In the genomic region with DNA sequence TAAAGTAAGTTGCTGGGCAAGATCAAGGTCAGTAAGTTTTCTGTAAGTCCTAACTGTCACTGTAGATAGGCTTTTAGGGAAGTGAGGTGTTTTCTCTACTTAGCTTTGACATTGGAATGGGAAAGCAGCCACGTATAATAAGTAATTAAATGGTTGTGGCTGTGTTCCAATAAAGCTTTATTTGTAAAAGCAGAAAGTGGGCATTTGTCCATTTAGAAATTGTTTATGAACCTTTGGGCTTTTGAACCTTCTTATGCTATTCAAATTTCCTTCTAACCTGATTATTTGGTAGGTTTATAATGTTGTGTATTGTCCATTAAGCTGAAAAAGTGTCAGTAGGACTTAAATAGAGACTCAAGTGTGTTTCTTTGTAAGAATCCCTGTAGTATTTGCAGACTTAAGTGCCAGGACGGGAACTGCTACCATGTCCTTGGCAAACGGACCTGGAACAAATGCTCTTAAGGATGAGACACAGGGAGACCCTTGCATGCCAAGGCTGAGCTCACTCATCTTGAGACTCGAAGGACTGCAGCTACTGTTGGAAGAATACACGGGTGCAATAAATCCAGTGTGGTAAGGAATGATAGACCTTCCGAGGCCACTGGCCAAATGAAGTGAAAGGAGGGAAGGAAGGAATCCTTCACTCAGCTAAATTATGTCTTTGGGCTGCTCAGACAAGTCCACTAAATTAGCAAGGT, we compare ENCODE assay signal across 29 mouse cellular contexts.
A peak's percentile ranks its signal among the peaks of the same experiment; 100 is the strongest.
DNase-seq lines count a peak whose midpoint lies in the region; ATAC-seq and TF ChIP-seq lines count a peak whose summit lies in the region.
"Had no signal": no experiment of that assay in that cellular context is flagged by ENCODE, and none has a peak within 500 bp of the region (broad histone marks: within the 10 kb centered on the region; RNA-seq: fewer than 3 reads in every experiment).

No protein-coding gene starts in this region.

- DNase-seq in adrenal gland, adult (ENCODE audit: inconsistent age in 2 of 2, low spot score in 1 of 2), result peak; percentile 26 to 64
- no peak for DNase-seq in adrenal gland, postnatal 4 days (ENCODE audit: low spot score in 2 of 2)
- DNase-seq in gastrocnemius, adult 2 months, result peak; percentile 41
- DNase-seq in gastrocnemius, postnatal 4 days (ENCODE audit: low spot score in 2 of 2), result no peak
- peak; percentile 41 for DNase-seq in gastrocnemius, postnatal 25 days
- no peak for DNase-seq in spleen, postnatal 36 days (ENCODE audit: low spot score in 2 of 2)
- DNase-seq: adrenal gland, postnatal 36 days; cerebellum, adult 11 months; cerebellum, adult 9-10 months; embryo, embryonic 11 days; kidney, adult 8-10 months; kidney, postnatal 4 days; liver, embryonic 13.5 days; lung, adult 18-20 months; right cerebral cortex, postnatal 4 days; thymus, postnatal 4 days had no signal

- H3K36me3 ChIP-seq in kidney, embryonic 14.5 days (ENCODE audit: control insufficient read depth, insufficient read depth, low read length), result no peaks in the 10 kb centered on the region
- H3K36me3 ChIP-seq in kidney, embryonic 15.5 days, result no peaks in the 10 kb centered on the region
- H3K36me3 ChIP-seq: embryonic facial prominence, embryonic 12.5 days; forebrain, embryonic 10.5 days; forebrain, embryonic 15.5 days; heart, embryonic 15.5 days; liver, embryonic 13.5 days; midbrain, embryonic 15.5 days had no signal

- WGBS in kidney, embryonic 14.5 days, result 69% methylated on average over 6 of the region's 6 CpGs
- 65% methylated on average over 6 of the region's 6 CpGs for WGBS in kidney, embryonic 15.5 days

- ATAC-seq in kidney, embryonic 14.5 days (ENCODE audit: low FRiP score, low TSS enrichment), result 0 out of 2 replicates have a peak, but pooled peaks have one; percentile 49
- ATAC-seq in kidney, embryonic 15.5 days (replicated peaks; ENCODE audit: low FRiP score), result no peak
- ATAC-seq: activated CD4-positive, CD25-positive, alpha-beta regulatory T cell, adult 4 months; forebrain, embryonic 15.5 days; hindbrain, embryonic 16.5 days; lung, postnatal 0 days; midbrain, embryonic 15.5 days had no signal

- no peak for TF ChIP-seq CTCF in gastrocnemius, adult 2 months (IDR thresholded peaks at IDR 0.05)

- H3K4me3 ChIP-seq in gastrocnemius, adult 2 months, result no peak overlapping the region
- H3K4me3 ChIP-seq in kidney, embryonic 14.5 days (ENCODE audit: low read length), result no peak overlapping the region
- H3K4me3 ChIP-seq in kidney, embryonic 15.5 days (replicated peaks), result no peak overlapping the region
- H3K4me3 ChIP-seq: embryonic facial prominence, embryonic 12.5 days; forebrain, embryonic 10.5 days; forebrain, embryonic 15.5 days; heart, embryonic 15.5 days; limb, embryonic 13.5 days; liver, embryonic 13.5 days; midbrain, embryonic 15.5 days had no signal

- intact Hi-C loops in gastrocnemius, adult 2 months (cut with DNase I), result no loop called here

- no peak overlapping the region for H3K4me2 ChIP-seq in kidney, embryonic 14.5 days (replicated peaks; ENCODE audit: low read depth, low read length)
- H3K4me2 ChIP-seq in kidney, embryonic 15.5 days, result no peak overlapping the region
- H3K4me2 ChIP-seq: embryonic facial prominence, embryonic 12.5 days; forebrain, embryonic 15.5 days; heart, embryonic 15.5 days; limb, embryonic 13.5 days; liver, embryonic 13.5 days; midbrain, embryonic 15.5 days had no signal

- no peaks in the 10 kb centered on the region for H3K9me3 ChIP-seq in kidney, embryonic 14.5 days (ENCODE audit: control insufficient read depth, low read length)
- no peaks in the 10 kb centered on the region for H3K9me3 ChIP-seq in kidney, embryonic 15.5 days (replicated peaks)
- H3K9me3 ChIP-seq: embryonic facial prominence, embryonic 12.5 days; forebrain, embryonic 10.5 days; forebrain, embryonic 15.5 days; heart, embryonic 15.5 days; limb, embryonic 13.5 days; liver, embryonic 13.5 days; midbrain, embryonic 15.5 days had no signal

- H3K9ac ChIP-seq in kidney, embryonic 14.5 days (ENCODE audit: low read depth, low read length), result no peak overlapping the region
- no peak overlapping the region for H3K9ac ChIP-seq in kidney, embryonic 15.5 days
- H3K9ac ChIP-seq: embryonic facial prominence, embryonic 12.5 days; forebrain, embryonic 15.5 days; heart, embryonic 15.5 days; limb, embryonic 13.5 days; liver, embryonic 13.5 days; midbrain, embryonic 15.5 days had no signal

- no peak overlapping the region for H3K27ac ChIP-seq in gastrocnemius, adult 2 months
- H3K27ac ChIP-seq in kidney, embryonic 14.5 days (ENCODE audit: low read depth, low read length), result no peak overlapping the region
- no peak overlapping the region for H3K27ac ChIP-seq in kidney, embryonic 15.5 days
- H3K27ac ChIP-seq: embryonic facial prominence, embryonic 12.5 days; forebrain, embryonic 10.5 days; forebrain, embryonic 15.5 days; heart, embryonic 15.5 days; limb, embryonic 13.5 days; liver, embryonic 13.5 days; macrophage; midbrain, embryonic 15.5 days had no signal

- H3K4me1 ChIP-seq in kidney, embryonic 14.5 days (ENCODE audit: control insufficient read depth, insufficient read depth, low read length), result peaks cover 4% of the 10 kb centered on the region; the same call in 1 of the 2 replicates
- H3K4me1 ChIP-seq in kidney, embryonic 15.5 days, result no peaks in the 10 kb centered on the region; the same call in 1 of the 2 replicates
- H3K4me1 ChIP-seq: embryonic facial prominence, embryonic 12.5 days; forebrain, embryonic 15.5 days; liver, embryonic 13.5 days; midbrain, embryonic 15.5 days had no signal

- no peaks in the 10 kb centered on the region for H3K27me3 ChIP-seq in kidney, embryonic 14.5 days (ENCODE audit: control insufficient read depth, insufficient read depth, low read length)
- H3K27me3 ChIP-seq in kidney, embryonic 15.5 days, result no peaks in the 10 kb centered on the region
- H3K27me3 ChIP-seq: CH12.LX; embryonic facial prominence, embryonic 12.5 days; forebrain, embryonic 15.5 days; heart, embryonic 15.5 days; limb, embryonic 13.5 days; liver, embryonic 13.5 days had no signal

Comparison
In these comparisons a context has a peak if more than half of its experiments do, and no peak if none do; other contexts are left out.
1. DNase-seq: peak in adrenal gland, adult (2 of 2), gastrocnemius, adult 2 months (single experiment) and gastrocnemius, postnatal 25 days (single experiment); none in adrenal gland, postnatal 4 days (0 of 2), gastrocnemius, postnatal 4 days (0 of 2) and spleen, postnatal 36 days (0 of 2).